Mouse (Mus musculus): ENCODE data around the gene Mrpl53. TPM values are rescaled to one million over a fixed set of nuclear protein-coding genes. Genes with fewer than 3 reads are reported as not detected.

Mrpl53 gene
- polyA plus RNA-seq, 1 experiment from 2014 or later: 133 TPM

DNA sequence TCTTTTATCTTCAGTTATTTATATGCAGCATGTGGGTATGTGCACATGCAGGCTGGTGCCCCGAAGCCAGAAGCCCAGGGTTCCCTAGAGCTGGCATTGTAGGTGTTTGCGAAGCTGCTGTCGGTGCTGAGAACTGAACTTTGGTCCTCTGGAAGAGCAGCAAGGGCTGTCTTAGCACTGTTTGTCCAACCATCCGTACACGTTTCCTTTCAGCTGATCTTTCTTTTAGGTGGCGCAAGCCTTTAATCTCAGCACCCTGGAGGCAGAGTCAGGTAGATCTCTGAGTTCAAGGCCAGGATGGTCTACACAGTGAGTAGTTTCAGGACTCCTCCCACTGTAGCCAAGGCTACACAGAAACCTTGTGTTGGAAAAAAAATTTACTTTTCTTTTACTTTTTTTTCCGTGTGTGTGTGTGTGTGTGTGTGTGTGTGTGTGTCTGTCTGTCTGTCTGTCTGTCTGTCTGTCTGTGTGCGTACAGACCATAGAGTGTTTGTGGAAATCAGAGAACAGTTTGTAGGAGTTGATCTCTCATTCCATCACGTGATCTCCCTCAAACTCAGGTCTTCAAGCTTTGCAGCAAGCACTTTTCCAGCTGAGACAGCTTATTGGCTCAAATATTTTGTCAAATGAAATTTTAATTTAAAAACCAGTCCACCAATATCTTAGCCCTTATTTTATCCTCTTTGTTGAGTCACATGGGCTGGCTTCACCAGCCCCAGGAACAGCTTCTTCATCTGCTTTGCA lies 23.5 kb downstream of the Mrpl53 start:
- peaks cover 22% of the 10 kb centered on the region for H3K4me1 ChIP-seq (replicated peaks)
- no peaks in the 10 kb centered on the region for H3K36me3 ChIP-seq
- peaks cover 16% of the 10 kb centered on the region for H3K27me3 ChIP-seq
- no peak overlapping the region for H3K4me2 ChIP-seq
- WGBS: 91% methylated on average over 9 of the region's 9 CpGs
- H3K27ac ChIP-seq (replicated peaks): no peak overlapping the region
- H3K9me3 ChIP-seq: no peaks in the 10 kb centered on the region
- H3K9ac ChIP-seq: no peak overlapping the region
- ATAC-seq (ENCODE audit: low read depth): no peak
- no peak overlapping the region for H3K4me3 ChIP-seq

DNA sequence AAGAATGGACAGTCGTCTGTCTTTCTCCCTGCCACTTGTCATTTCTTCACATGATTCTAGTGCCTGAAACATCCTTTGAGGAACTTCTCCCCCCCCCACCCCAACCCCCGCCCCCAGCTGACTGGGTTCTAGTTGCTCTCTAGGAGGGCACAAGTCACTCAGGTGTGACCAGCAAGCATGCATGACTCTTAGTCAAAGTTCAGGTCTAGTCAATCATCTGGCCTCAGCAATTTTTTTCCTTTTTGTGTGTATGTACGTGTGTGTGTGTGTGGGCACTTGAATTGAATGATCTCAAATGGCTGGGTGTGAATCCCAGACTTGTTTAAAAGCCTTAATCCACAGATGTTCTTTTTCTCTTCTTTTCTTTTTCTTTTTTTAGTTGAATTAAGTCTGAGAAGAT lies 25.4 kb downstream of the Mrpl53 start:
- Histone ChIP-seq H3K9me3 (no peaks in the 10 kb centered on the region), H3K27me3 (peaks cover 16% of the 10 kb centered on the region), H3K4me3 (no peak overlapping the region), H3K4me1 (replicated peaks) (peaks cover 41% of the 10 kb centered on the region), H3K36me3 (no peaks in the 10 kb centered on the region), H3K9ac (no peak overlapping the region), H3K4me2 (no peak overlapping the region), H3K27ac (replicated peaks) (no peak overlapping the region)
- 81% methylated on average over 3 of the region's 3 CpGs for WGBS
- no peak for ATAC-seq (ENCODE audit: low read depth)

DNA sequence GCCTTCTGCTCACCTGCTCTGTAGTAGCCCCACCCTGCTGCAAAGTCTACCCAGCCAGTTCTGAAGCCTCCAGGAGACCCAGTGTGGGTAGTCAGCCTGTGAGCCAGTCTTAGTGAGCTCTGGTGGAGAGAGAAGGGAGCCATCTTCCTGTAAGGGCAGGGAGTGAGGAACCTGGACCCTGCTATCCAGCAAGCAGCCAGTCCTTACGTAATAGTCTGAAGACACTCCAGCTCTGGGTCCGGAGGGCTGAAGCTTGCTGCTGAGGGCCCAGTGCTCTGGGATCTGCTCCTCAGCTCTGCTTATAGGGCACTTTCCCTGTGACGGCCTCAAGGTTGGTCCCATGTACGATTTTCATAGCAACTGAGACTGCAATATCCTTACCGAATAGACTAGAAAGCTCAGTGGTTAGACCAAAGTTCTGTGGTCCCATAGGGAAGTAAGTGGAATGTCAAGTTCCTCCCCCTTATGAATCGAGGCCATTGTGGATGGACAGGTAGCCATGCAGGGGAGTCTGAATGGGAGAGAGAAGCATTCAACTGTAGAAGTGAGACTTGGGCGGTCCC lies 26.2 kb downstream of the Mrpl53 start, which contains the start of gene Rtkn:
Gene Rtkn, plus strand, starts transcription at position 513 of the 563 bp plus-strand sequence.
- Histone ChIP-seq H3K9me3 (no peaks in the 10 kb centered on the region), H3K27ac (replicated peaks) (peak within 1 kb of the TSS; percentile 95), H3K4me3 (peak within 1 kb of the TSS; percentile 44), H3K4me2 (peak within 1 kb of the TSS; percentile 63), H3K27me3 (peaks cover 16% of the 10 kb centered on the region), H3K4me1 (replicated peaks) (peaks cover 48% of the 10 kb centered on the region), H3K36me3 (no peaks in the 10 kb centered on the region), H3K9ac (peak within 1 kb of the TSS; percentile 83)
- ATAC-seq (ENCODE audit: low read depth): no peak
- WGBS: 66% methylated on average over 7 of the region's 7 CpGs

DNA sequence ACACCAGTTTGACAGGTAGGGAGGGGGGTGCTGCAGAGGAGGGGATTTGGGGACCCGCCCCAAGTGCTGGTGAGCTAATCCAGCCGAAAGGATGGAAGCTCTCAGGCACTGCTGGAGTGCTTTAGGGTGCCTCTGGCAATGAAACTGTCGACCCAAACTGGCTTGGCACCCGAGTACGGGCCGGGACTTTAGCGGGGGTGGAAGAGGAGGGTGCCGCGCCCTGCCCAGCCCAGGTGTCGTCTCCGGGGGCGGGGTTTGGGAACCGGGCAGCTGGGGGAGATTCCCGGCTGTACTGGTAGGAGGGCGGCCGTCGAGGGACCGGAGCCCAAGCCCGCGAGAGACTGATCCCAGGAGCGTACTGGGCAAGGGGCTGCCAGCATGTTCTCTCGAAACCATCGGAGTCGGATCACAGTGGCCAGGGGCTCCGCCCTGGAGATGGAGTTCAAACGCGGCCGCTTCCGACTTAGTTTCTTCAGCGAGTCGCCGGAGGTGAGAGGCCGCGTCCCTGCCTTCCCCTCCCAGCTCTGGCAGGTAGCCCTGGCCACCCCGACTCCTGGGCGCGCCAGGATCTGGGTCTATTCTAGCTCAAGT lies 26.8 kb downstream of the Mrpl53 start:
- WGBS: 4% methylated on average over 37 of the region's 37 CpGs
- peak overlapping the region; percentile 95; the same call in 1 of the 2 replicates for H3K27ac ChIP-seq (replicated peaks)
- ATAC-seq (ENCODE audit: low read depth): no peak
- H3K36me3 ChIP-seq: no peaks in the 10 kb centered on the region
- H3K4me1 ChIP-seq (replicated peaks): peaks cover 51% of the 10 kb centered on the region
- peak overlapping the region; percentile 44 for H3K4me3 ChIP-seq
- H3K4me2 ChIP-seq: peak overlapping the region; percentile 63
- H3K9ac ChIP-seq: peak overlapping the region; percentile 83
- no peaks in the 10 kb centered on the region for H3K9me3 ChIP-seq
- H3K27me3 ChIP-seq: peaks cover 16% of the 10 kb centered on the region

DNA sequence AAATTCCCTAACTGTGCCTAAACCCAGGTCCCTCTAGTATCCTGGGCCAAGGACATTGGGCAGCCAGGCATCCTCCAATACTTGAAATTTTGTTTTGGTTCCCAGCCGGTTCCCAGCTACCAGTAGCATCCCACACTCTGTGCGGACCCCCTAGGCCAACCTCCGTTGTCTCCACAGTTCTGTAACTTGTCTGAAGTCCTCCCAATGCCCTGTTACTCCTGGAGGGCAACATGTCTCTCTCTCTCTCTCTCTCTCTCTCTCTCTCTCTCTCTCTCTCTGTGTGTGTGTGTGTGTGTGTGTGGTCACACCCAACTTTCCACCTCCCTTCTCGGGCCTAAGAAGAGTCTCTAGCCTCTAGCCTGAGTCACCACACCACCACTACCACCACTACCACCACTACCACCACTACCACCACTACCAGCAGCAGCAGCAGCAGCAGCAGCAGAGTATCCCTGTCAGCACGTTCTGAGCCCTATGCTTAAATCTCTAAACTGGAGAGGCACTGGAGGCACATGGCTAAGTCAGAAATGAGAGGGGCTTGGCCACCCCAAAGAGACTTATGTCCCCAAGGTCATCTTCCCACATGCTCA lies 27.5 kb downstream of the Mrpl53 start:
- peak overlapping the region; percentile 44 for H3K4me3 ChIP-seq
- H3K9me3 ChIP-seq: no peaks in the 10 kb centered on the region
- H3K27me3 ChIP-seq: peaks cover 16% of the 10 kb centered on the region
- H3K27ac ChIP-seq (replicated peaks): peak overlapping the region; percentile 95
- peak overlapping the region; percentile 83 for H3K9ac ChIP-seq
- H3K4me2 ChIP-seq: peak overlapping the region; percentile 63
- no peaks in the 10 kb centered on the region for H3K36me3 ChIP-seq
- ATAC-seq (ENCODE audit: low read depth): peak; percentile 10; the same call in 1 of the 2 replicates
- WGBS: 15% methylated on average over 5 of the region's 5 CpGs
- peaks cover 52% of the 10 kb centered on the region for H3K4me1 ChIP-seq (replicated peaks)

DNA sequence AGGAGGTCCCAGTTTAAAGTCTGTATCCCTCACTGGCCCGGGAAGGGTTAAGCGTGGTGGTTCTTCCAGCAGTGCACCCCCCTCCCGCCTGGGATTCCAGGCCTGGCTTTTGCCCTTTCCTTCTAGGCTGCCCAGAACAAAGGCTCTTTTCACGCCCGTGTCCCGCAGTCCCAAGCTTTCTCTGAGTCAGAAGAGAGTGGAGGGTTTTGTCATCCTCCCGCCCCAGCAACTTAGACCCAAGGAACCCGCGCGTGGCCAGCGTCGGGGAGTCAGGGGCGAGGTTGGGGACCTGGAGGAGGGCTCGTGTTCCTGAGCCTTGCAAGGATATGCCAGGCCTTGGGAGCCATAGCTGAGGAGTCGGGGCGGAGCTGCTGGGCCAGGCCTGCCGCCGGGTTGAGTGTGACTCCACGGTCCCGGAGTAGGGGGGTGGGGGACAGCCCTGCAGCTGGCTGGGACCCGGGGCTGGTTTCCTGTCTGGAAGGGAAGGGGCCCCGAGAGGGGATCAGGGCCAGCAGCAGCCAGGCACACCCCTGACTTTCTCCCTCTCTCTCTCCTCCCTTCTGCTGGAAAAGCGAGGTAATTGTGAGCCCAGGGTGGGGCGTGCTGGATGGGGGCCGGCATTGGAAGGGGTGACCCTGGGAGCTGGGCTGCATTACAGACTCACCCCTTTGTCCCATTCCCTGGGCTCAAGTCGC lies 28.2 kb downstream of the Mrpl53 start:
- under 1% methylated on average over 26 of the region's 26 CpGs for WGBS
- H3K9me3 ChIP-seq: no peaks in the 10 kb centered on the region
- peak overlapping the region; percentile 95 for H3K27ac ChIP-seq (replicated peaks)
- peaks cover 16% of the 10 kb centered on the region for H3K27me3 ChIP-seq
- peak overlapping the region; percentile 44 for H3K4me3 ChIP-seq
- no peaks in the 10 kb centered on the region for H3K36me3 ChIP-seq
- H3K9ac ChIP-seq: peak overlapping the region; percentile 83
- peak overlapping the region; percentile 63 for H3K4me2 ChIP-seq
- ATAC-seq (ENCODE audit: low read depth): peak; percentile 77
- peaks cover 59% of the 10 kb centered on the region for H3K4me1 ChIP-seq (replicated peaks)

DNA sequence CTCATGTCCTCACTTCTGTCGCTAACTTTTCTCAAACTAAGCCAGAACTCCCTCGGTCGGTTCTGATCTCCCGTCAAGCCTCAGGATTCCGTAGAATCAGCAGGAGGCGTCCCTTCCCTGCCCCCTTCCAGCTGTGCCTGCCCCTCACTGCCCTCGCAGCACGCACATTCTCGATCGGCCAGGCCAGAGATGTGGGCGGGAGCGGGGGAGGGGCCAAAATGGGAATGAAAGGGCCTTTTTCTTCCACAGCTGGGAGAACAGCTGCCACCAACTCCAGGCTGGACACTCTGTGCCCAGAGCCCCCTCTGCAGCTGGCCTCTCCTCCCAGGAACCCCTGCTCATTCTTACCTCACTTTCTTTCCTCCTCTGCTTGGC lies 28.7 kb downstream of the Mrpl53 start:
- Histone ChIP-seq H3K4me3 (peak overlapping the region; percentile 44), H3K4me1 (replicated peaks) (peaks cover 64% of the 10 kb centered on the region), H3K27me3 (peaks cover 16% of the 10 kb centered on the region), H3K36me3 (no peaks in the 10 kb centered on the region), H3K27ac (replicated peaks) (peak overlapping the region; percentile 95), H3K9ac (peak overlapping the region; percentile 83), H3K9me3 (no peaks in the 10 kb centered on the region), H3K4me2 (peak overlapping the region; percentile 63)
- WGBS: under 1% methylated on average over 12 of the region's 12 CpGs
- peak; percentile 60 for ATAC-seq (ENCODE audit: low read depth)

DNA sequence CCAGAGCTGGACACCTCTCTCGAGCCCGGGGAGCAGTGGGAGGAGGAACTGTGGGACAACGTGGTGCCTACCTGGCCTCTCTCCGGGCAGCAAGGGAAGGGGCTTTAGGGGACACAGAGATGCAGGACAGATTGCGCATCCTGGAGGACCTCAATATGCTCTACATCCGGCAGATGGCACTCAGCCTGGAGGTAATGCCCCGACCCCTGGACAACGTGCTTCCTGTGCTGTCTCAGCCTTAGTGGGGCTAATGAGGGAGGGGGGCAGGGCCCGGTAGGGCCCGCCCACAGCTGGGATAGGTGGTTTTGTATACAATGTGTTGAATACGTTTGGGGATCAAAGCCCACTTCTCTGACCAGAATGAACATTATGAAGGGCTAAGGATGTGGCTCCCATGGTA lies 29.2 kb downstream of the Mrpl53 start:
- WGBS: 1% methylated on average over 11 of the region's 11 CpGs
- Histone ChIP-seq H3K4me2 (peak overlapping the region; percentile 63), H3K27me3 (peaks cover 16% of the 10 kb centered on the region), H3K4me3 (peak overlapping the region; percentile 44), H3K27ac (replicated peaks) (peak overlapping the region; percentile 95), H3K4me1 (replicated peaks) (peaks cover 69% of the 10 kb centered on the region), H3K9ac (peak overlapping the region; percentile 83), H3K36me3 (no peaks in the 10 kb centered on the region), H3K9me3 (no peaks in the 10 kb centered on the region)
- peak; percentile 15; the same call in 1 of the 2 replicates for ATAC-seq (ENCODE audit: low read depth)

DNA sequence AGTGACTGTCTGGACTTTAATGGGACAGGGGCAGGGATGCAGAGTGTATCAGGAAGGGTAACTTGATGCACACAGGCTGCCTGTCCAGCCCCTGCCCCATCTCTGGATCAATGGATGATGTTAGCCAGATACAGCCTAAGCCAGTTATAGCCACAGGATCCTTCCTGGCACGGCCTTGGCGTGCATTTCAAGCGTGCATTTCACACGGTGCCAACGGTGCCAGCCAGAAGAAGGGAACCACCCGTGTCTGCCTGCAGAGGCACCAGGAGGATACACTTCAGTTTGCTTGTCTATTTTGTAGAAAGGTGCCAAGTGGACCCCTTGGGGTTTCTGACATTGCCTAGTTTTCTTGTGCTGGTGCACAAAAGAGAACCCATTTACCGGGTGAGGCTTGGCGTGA lies 31.2 kb downstream of the Mrpl53 start:
- ATAC-seq (ENCODE audit: low read depth): no peak
- H3K36me3 ChIP-seq: no peaks in the 10 kb centered on the region
- no peak overlapping the region for H3K9ac ChIP-seq
- peaks cover 70% of the 10 kb centered on the region for H3K4me1 ChIP-seq (replicated peaks)
- H3K27ac ChIP-seq (replicated peaks): no peak overlapping the region
- no peak overlapping the region for H3K4me2 ChIP-seq
- no peaks in the 10 kb centered on the region for H3K9me3 ChIP-seq
- H3K27me3 ChIP-seq: peaks cover 15% of the 10 kb centered on the region
- H3K4me3 ChIP-seq: no peak overlapping the region
- 91% methylated on average over 8 of the region's 8 CpGs for WGBS

DNA sequence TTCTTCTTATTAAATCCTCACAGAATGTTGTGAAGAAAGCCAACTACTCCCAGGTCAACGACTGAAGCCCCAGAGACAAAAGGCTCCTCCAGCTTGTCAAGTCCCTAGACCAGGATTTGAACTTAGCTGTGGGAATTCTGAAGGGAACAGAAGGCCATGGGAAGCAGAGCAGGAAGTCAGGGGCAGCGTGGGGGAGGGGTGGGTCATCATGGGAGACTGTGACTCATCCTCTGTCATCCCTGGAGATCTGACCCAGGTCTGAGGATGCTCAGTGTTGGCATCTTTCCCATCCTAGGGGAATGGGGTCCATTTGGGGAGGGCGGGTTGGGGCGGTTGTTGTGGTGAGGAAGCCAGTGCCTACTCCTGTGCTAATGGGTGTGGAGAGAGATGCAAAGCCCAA lies 32.8 kb downstream of the Mrpl53 start:
- peak overlapping the region; percentile 55; the same call in 1 of the 2 replicates for H3K27ac ChIP-seq (replicated peaks)
- no peaks in the 10 kb centered on the region for H3K9me3 ChIP-seq
- H3K4me2 ChIP-seq: peak overlapping the region; percentile 70
- WGBS: 42% methylated on average over 4 of the region's 4 CpGs
- ATAC-seq (ENCODE audit: low read depth): no peak
- H3K36me3 ChIP-seq: no peaks in the 10 kb centered on the region; the same call in 1 of the 2 replicates
- H3K4me1 ChIP-seq (replicated peaks): peaks cover 54% of the 10 kb centered on the region
- no peaks in the 10 kb centered on the region for H3K27me3 ChIP-seq
- peak overlapping the region; percentile 35 for H3K4me3 ChIP-seq
- peak overlapping the region; percentile 69 for H3K9ac ChIP-seq

DNA sequence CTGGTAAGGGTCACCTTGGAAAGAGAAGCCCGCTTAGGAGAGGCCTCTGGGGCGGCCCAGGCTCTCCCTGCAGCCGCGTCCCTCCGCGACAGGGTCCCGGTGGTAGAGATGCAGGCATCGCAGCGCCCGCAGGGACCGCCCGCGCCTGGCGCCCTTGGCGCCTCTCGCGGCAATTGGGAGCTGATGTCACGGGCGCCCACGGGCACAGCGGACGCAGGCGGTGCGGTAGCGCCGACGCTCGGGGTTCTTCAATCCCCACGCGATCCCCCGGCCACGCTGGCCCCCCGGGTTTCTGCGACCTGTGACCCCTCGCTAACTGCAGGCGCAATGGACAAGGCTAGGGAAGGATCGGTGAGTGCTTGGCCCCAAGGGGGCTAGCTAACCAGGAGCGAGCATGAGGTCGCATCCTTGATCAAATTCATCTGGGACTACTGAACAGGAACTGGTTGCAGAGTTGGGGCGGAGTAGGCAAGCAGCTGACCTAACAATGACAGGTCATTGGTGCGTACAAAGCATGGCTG lies 33.4 kb downstream of the Mrpl53 start:
- ATAC-seq (ENCODE audit: low read depth): no peak
- Histone ChIP-seq H3K27me3 (no peaks in the 10 kb centered on the region), H3K9me3 (no peaks in the 10 kb centered on the region), H3K27ac (replicated peaks) (peak overlapping the region; percentile 55), H3K4me3 (peak overlapping the region; percentile 35), H3K36me3 (peaks cover 2% of the 10 kb centered on the region; the same call in 1 of the 2 replicates), H3K9ac (peak overlapping the region; percentile 69), H3K4me2 (peak overlapping the region; percentile 70), H3K4me1 (replicated peaks) (peaks cover 48% of the 10 kb centered on the region)
- WGBS: 5% methylated on average over 41 of the region's 41 CpGs
